Mouse (Mus musculus) stomach, postnatal 0 days (tissue): Measurements from ENCODE around the gene Cyp46a1.

ENCODE experiments used
- CTCF ChIP-seq: IDR thresholded peaks from 2 replicates; pipeline ENCODE4 v1.5.1; 2016; ENCODE audit warnings: antibody characterized with exemption, low read depth, mild to moderate bottlenecking, moderate library complexity
- EP300 ChIP-seq: optimal IDR thresholded peaks from 2 replicates; pipeline ENCODE3; 2016; ENCODE audit warnings: antibody characterized with exemption

DNA sequence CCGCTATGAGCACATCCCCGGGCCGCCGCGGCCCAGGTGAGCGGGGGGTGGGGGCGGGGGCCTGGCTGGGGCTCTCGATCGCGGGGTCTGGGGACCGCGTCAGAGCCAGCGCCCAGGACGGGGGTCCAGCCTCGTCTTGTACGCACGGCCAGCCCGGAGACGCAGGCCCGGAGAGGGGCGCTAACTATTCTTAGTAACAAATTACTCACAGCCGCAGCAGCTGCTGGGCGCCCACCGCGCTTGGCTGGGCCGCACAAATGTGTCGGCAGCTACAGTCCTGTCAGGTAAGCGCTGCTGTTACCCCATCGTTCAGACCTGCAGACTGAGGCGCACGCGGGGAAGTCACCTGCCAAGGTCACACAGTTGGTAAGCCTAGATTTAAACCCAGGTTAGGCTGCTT lies 348 bp downstream of the Cyp46a1 start:
- TF ChIP-seq CTCF = no peak
- TF ChIP-seq EP300 = no peak
